Mouse (Mus musculus): Measurements from ENCODE around the gene AY358078.

GRCm38 (mm10) chr14:51826625-51827024, 26.8 kb downstream of the AY358078 start:
- no peak for TF ChIP-seq POLR2A (IDR thresholded peaks at IDR 0.05; ENCODE audit: low read depth, low read length)
- no peak for TF ChIP-seq CTCF (IDR thresholded peaks at IDR 0.05; ENCODE audit: extremely low read depth, insufficient read depth, insufficient read length, insufficient replicate concordance)
